Mouse (Mus musculus) forebrain, embryonic 11.5 days (tissue): ENCODE data around the gene Eif4g2. TPM values are rescaled to one million over a fixed set of nuclear protein-coding genes. Genes with fewer than 3 reads are reported as not detected.

Experiments used
- ATAC-seq: fragments of 200-750 bp; cut with Nextera tagmentation; replicated peaks from 2 replicates; pipeline ENCODE4 v1.8.0; 2017; ENCODE audit warnings: moderate TSS enrichment; ENCODE audit not compliant: low FRiP score
- DNase-seq: peaks from one replicate; pipeline ENCODE4 v3.0.0-alpha.2; 2017; ENCODE audit warnings: low spot score
- H3K27ac ChIP-seq: fragments of 300-500 bp; sonication (generic); 2 replicates; pipeline ENCODE4 v1.5.1; 2014; ENCODE audit warnings: low read depth, low read length
- H3K27me3 ChIP-seq: fragments of 300-500 bp; sonication (generic); 2 replicates; pipeline ENCODE4 v1.6.1; 2014; ENCODE audit warnings: mild to moderate bottlenecking, low read length, mixed read lengths; ENCODE audit not compliant: control insufficient read depth, insufficient read depth
- H3K36me3 ChIP-seq: fragments of 300-500 bp; sonication (generic); 2 replicates; pipeline ENCODE4 v1.6.1; 2014; ENCODE audit warnings: mild to moderate bottlenecking, low read length, moderate library complexity, mixed read lengths; ENCODE audit not compliant: control insufficient read depth, insufficient read depth
- H3K4me1 ChIP-seq: fragments of 300-500 bp; sonication (generic); replicated peaks from 2 replicates; pipeline ENCODE4 v1.6.1; 2014; ENCODE audit warnings: low read length, mixed read lengths; ENCODE audit not compliant: control insufficient read depth, insufficient read depth
- H3K4me2 ChIP-seq: fragments of 300-500 bp; sonication (generic); 2 replicates; pipeline ENCODE4 v1.6.1; 2014; ENCODE audit warnings: low read depth, mild to moderate bottlenecking, low read length, moderate library complexity, mixed read lengths; ENCODE audit not compliant: severe bottlenecking
- H3K4me3 ChIP-seq: fragments of 300-500 bp; sonication (generic); 2 replicates; pipeline ENCODE4 v1.5.1; 2014; ENCODE audit warnings: low read depth, low read length
- H3K9ac ChIP-seq: fragments of 300-500 bp; sonication (generic); 2 replicates; pipeline ENCODE4 v1.6.1; 2014; ENCODE audit warnings: low read length
- H3K9me3 ChIP-seq: fragments of 300-500 bp; sonication (generic); 2 replicates; pipeline ENCODE4 v1.6.1; 2016; ENCODE audit warnings: low read length, mixed read lengths; ENCODE audit not compliant: control insufficient read depth
- WGBS: fragments of 180-500 bp; shearing (Covaris S2); extraction: QIAGEN DNeasy Blood & Tissue Kit; methylation state at CpG from one replicate; pipeline ENCODE4 v1.1.7; 2014; 5-methylcytosine and 5-hydroxymethylcytosine counted together
- polyA plus RNA-seq: library from polyadenylated mRNA; unstranded; fragments of >200 nt; fragmentation: Nextera tagmentation; extraction: Ambion mirVana; gene quantifications from 2 replicates; pipeline ENCODE4 v1.2.1, GENCODE M21; 2014

Eif4g2 gene
- polyA plus RNA-seq, 1 experiment from 2014 or later, result 1,856 TPM

DNA sequence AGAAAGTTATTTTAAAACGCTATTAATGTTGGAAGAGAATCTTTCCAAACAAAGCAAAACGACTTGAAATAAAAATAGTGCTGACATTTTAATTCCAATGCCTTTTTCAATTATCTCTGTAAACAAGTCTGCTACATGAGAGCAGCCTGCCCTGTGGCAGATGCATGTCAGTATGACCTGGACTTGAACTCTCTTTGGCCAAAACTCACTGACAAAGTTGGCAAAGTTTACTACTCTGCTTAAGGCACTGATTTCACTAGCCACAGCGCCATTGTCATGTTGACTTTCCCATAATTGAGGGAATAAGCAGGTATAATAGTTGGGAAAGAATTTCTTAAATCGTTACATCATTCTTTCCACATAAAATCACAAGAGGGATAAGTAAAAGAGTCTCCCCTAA, 62.0 kb downstream of the Eif4g2 start:
- no peaks in the 10 kb centered on the region for H3K36me3 ChIP-seq
- 79% methylated on average over 4 of the region's 4 CpGs for WGBS
- no peaks in the 10 kb centered on the region for H3K9me3 ChIP-seq
- H3K4me1 ChIP-seq, result 0 out of 2 replicates have a peak, but pooled peaks cover 2% of the 10 kb centered on the region
- no peak overlapping the region for H3K4me2 ChIP-seq
- H3K9ac ChIP-seq, result no peak overlapping the region
- no peak overlapping the region for H3K27ac ChIP-seq
- H3K27me3 ChIP-seq, result no peaks in the 10 kb centered on the region
- no peak for DNase-seq
- H3K4me3 ChIP-seq, result no peak overlapping the region
- no peak for ATAC-seq

Other genes with a start within 250 kb of the Eif4g2 start
- 30.6 and 33.2 TPM in 2 replicates for gene Rnf141, start 238.6 kb downstream of the Eif4g2 start, polyA plus RNA-seq
- gene Lyve1, start 219.8 kb downstream of the Eif4g2 start, polyA plus RNA-seq, result 2.1 and 2.8 TPM in 2 replicates
- 1.6 and 1.7 TPM in 2 replicates for gene Mrvi1, start 100.6 kb downstream of the Eif4g2 start, polyA plus RNA-seq
- gene Ctr9, start 54.1 kb downstream of the Eif4g2 start, polyA plus RNA-seq, result 78.9 and 85.3 TPM in 2 replicates